Mouse (Mus musculus): Measurements from ENCODE around the gene Lrrc4. TPM values are rescaled to one million over a fixed set of nuclear protein-coding genes. Genes with fewer than 3 reads are reported as not detected.

The Lrrc4 gene
- 0.32 TPM for polyA plus RNA-seq (2012; fragmentation: generic; extraction: Trizol)
- long read RNA-seq, experiment 1: 0 reads
- long read RNA-seq, experiment 2, partial matches to known transcripts: 0 of 3 reads
- long read RNA-seq, experiment 2, other reads (novel, unspliced or antisense): 3 of 3 reads

DNA sequence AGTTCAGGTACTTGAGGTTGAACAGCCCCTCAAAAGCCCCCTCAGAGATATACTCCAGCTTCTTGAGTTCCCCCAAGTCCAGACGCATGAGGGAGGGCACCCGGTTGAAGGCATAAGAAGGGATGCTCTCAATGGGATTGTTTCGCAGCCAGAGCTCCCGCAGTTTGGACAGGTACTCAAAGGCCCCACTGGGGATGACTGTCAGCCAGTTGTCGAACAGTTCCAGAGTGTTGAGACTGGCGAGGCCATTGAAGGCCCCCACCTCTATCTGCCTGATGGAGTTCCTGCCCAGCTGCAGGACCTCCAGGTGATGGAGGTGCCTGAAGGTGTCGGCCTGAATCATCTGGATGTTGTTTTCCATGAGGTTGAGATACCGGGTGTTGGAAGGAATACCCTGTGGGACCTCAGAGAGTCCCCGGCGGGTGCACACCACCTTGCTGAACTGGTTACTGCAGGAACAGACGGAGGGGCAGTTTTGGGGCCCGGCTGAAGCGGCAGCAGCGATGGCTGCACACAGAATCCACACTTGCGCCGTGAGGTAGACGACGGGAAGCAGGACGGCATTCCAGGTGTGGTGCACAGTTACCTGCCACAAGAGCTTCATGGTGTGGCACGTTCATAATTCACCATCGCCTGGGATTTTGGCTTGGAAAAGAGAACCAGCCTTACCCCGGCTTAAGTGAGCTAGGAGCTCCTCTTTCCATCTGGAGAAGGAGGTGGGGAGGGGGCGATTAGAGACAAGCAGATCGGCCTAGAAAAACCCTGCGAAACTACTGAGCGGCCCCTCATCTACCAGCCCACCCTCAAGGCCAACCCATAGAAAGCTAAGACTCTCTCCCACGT, at the start of gene Lrrc4:
Lrrc4 (minus strand) TSS at position 737 of the 843 bp plus-strand sequence.
- H3K27me3 ChIP-seq (ENCODE audit: control insufficient read depth, insufficient read depth, insufficient read length): no peaks in the 10 kb centered on the region

DNA sequence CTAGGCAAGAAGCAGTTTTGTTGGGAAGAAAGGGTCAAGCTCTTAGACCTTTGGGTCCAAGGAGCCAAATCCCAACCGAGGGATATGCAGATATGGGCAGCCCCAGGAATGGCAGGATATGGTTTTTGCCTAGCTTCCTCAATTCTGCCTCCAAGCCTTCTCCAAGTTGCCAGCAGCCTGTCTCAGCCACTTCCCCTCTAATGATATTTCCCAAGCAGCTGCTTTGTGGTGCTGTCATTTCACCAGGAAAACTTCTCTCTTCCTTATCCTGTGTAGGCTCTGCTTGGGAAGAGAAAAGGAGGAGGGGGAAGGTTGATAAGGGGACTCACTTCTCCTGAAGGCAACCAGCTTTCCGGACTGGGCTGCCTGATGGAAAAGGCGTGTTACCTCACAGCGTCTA, 49.4 kb upstream of the Lrrc4 start:
- Histone ChIP-seq H3ac (ENCODE audit: control insufficient read depth, insufficient read length, low read depth) (no peak overlapping the region), H3K79me2 (ENCODE audit: control insufficient read depth, insufficient read depth) (no peaks in the 10 kb centered on the region), H3K79me3 (ENCODE audit: low read depth) (no peaks in the 10 kb centered on the region), H3K4me3 (ENCODE audit: insufficient read depth, poor library complexity, severe bottlenecking) (no peak overlapping the region), H3K36me3 (ENCODE audit: control insufficient read depth, insufficient read depth) (peaks cover 59% of the 10 kb centered on the region), H3K27me3 (ENCODE audit: control insufficient read depth, insufficient read depth, insufficient read length) (no peaks in the 10 kb centered on the region)
- TF ChIP-seq FOSL1 (IDR thresholded peaks at IDR 0.05; ENCODE audit: insufficient read depth, low read length, poor library complexity, severe bottlenecking) (no peak), CEBPB (IDR thresholded peaks at IDR 0.05; ENCODE audit: low read depth) (no peak), MYOD1 (IDR thresholded peaks at IDR 0.05; ENCODE audit: control insufficient read depth, insufficient read length, low read depth) (no peak), CTCF (IDR thresholded peaks at IDR 0.05; ENCODE audit: control insufficient read depth, insufficient read depth, insufficient read length) (no peak), MAX (IDR thresholded peaks at IDR 0.05) (no peak), USF1 (IDR thresholded peaks at IDR 0.05; ENCODE audit: low read depth) (no peak), MYOG (IDR thresholded peaks at IDR 0.05; ENCODE audit: control insufficient read depth, extremely low read depth, insufficient read length) (no peak)

More for the DNA sequence above, at the start of gene Lrrc4:
- Histone ChIP-seq H3K4me3 (ENCODE audit: insufficient read depth, poor library complexity, severe bottlenecking) (no peak within 1 kb of the TSS), H3K36me3 (ENCODE audit: control insufficient read depth, insufficient read depth) (peaks cover 22% of the 10 kb centered on the region), H3K79me2 (ENCODE audit: control insufficient read depth, insufficient read depth) (peaks cover 10% of the 10 kb centered on the region), H3ac (ENCODE audit: control insufficient read depth, insufficient read length, low read depth) (no peak within 1 kb of the TSS), H3K79me3 (ENCODE audit: low read depth) (peaks cover 2% of the 10 kb centered on the region)
- TF ChIP-seq USF1 (IDR thresholded peaks at IDR 0.05; ENCODE audit: low read depth) (no peak), CTCF (IDR thresholded peaks at IDR 0.05; ENCODE audit: control insufficient read depth, insufficient read depth, insufficient read length) (no peak), MYOG (IDR thresholded peaks at IDR 0.05; ENCODE audit: control insufficient read depth, extremely low read depth, insufficient read length) (no peak), MYOD1 (IDR thresholded peaks at IDR 0.05; ENCODE audit: control insufficient read depth, insufficient read length, low read depth) (no peak), FOSL1 (IDR thresholded peaks at IDR 0.05; ENCODE audit: insufficient read depth, low read length, poor library complexity, severe bottlenecking) (no peak), MAX (IDR thresholded peaks at IDR 0.05) (no peak), CEBPB (IDR thresholded peaks at IDR 0.05; ENCODE audit: low read depth) (no peak)

DNA sequence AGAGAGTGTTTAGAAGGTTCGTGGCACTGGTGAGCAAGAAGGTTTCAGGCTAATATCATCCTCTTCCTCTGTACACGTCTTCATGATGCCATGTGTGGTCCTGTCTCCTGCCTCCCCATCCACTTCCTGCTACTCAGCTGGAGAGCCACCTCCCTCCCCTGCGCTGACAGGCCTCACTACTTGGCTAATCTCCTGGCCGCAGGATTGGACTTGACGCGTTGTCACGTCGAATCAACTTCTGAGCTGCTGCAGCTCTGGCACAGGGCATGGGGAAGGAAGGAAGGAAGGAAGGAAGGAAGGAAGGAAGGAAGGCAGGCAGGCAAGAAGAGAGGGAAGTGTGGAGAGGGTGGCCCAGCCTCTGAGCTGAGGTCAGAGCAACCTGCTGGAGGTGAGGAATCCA, 47.8 kb upstream of the Lrrc4 start:
- H3ac ChIP-seq (ENCODE audit: control insufficient read depth, insufficient read length, low read depth): no peak overlapping the region
- no peak overlapping the region for H3K4me3 ChIP-seq (ENCODE audit: insufficient read depth, poor library complexity, severe bottlenecking)
- TF ChIP-seq CEBPB (IDR thresholded peaks at IDR 0.05; ENCODE audit: low read depth): no peak
- TF ChIP-seq FOSL1 (IDR thresholded peaks at IDR 0.05; ENCODE audit: insufficient read depth, low read length, poor library complexity, severe bottlenecking): no peak
- no peak for TF ChIP-seq MAX (IDR thresholded peaks at IDR 0.05)
- no peak for TF ChIP-seq USF1 (IDR thresholded peaks at IDR 0.05; ENCODE audit: low read depth)
- no peak for TF ChIP-seq MYOG (IDR thresholded peaks at IDR 0.05; ENCODE audit: control insufficient read depth, extremely low read depth, insufficient read length)
- TF ChIP-seq MYOD1 (IDR thresholded peaks at IDR 0.05; ENCODE audit: control insufficient read depth, insufficient read length, low read depth): no peak
- TF ChIP-seq CTCF (IDR thresholded peaks at IDR 0.05; ENCODE audit: control insufficient read depth, insufficient read depth, insufficient read length): no peak
- no peaks in the 10 kb centered on the region for H3K27me3 ChIP-seq (ENCODE audit: control insufficient read depth, insufficient read depth, insufficient read length)
- no peaks in the 10 kb centered on the region for H3K79me3 ChIP-seq (ENCODE audit: low read depth)
- H3K36me3 ChIP-seq (ENCODE audit: control insufficient read depth, insufficient read depth): peaks cover 54% of the 10 kb centered on the region
- H3K79me2 ChIP-seq (ENCODE audit: control insufficient read depth, insufficient read depth): no peaks in the 10 kb centered on the region

DNA sequence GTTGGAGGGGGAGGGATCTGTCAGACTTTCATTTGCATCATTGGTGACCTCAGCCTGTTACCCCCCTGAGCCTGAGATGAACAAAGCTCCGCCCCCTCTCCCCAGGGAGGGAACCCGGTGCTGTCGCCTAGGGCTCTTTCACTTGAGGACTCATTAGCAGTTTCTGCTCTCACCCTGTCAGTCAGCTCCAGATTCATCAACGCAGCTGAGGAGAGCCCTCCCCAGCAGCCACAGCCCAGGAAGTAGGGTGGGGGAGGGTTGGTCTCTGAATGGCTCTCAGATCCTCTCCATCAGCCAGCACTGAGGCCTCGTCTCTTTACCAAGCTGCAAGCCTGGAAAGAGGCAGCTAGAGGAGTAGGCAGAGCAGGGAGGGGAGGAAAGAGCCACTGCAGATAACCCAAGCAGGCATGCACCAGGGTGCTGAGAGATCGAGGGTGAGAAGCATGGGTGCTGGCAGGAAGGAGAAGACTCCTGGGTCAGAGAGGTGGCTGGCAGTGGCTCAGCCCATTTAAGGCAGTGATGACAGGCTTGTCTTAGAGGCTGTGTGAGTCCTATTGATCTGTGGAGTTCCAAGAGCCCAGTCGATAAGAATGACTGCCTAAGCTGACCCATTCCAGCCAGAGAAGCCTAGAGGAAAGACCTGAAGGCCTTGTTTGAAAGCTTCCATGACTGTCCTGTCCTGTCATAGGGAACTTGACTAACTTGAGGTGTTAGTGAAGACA, 46.6 kb upstream of the Lrrc4 start:
- no peak overlapping the region for H3ac ChIP-seq (ENCODE audit: control insufficient read depth, insufficient read length, low read depth)
- H3K79me2 ChIP-seq (ENCODE audit: control insufficient read depth, insufficient read depth): no peaks in the 10 kb centered on the region
- TF ChIP-seq CEBPB (IDR thresholded peaks at IDR 0.05; ENCODE audit: low read depth): no peak
- TF ChIP-seq CTCF (IDR thresholded peaks at IDR 0.05; ENCODE audit: control insufficient read depth, insufficient read depth, insufficient read length): no peak
- no peak for TF ChIP-seq MAX (IDR thresholded peaks at IDR 0.05)
- no peak for TF ChIP-seq MYOG (IDR thresholded peaks at IDR 0.05; ENCODE audit: control insufficient read depth, extremely low read depth, insufficient read length)
- no peak for TF ChIP-seq MYOD1 (IDR thresholded peaks at IDR 0.05; ENCODE audit: control insufficient read depth, insufficient read length, low read depth)
- TF ChIP-seq USF1 (IDR thresholded peaks at IDR 0.05; ENCODE audit: low read depth): no peak
- no peak for TF ChIP-seq FOSL1 (IDR thresholded peaks at IDR 0.05; ENCODE audit: insufficient read depth, low read length, poor library complexity, severe bottlenecking)
- no peak overlapping the region for H3K4me3 ChIP-seq (ENCODE audit: insufficient read depth, poor library complexity, severe bottlenecking)
- H3K79me3 ChIP-seq (ENCODE audit: low read depth): no peaks in the 10 kb centered on the region
- H3K27me3 ChIP-seq (ENCODE audit: control insufficient read depth, insufficient read depth, insufficient read length): no peaks in the 10 kb centered on the region
- H3K36me3 ChIP-seq (ENCODE audit: control insufficient read depth, insufficient read depth): peaks cover 48% of the 10 kb centered on the region

DNA sequence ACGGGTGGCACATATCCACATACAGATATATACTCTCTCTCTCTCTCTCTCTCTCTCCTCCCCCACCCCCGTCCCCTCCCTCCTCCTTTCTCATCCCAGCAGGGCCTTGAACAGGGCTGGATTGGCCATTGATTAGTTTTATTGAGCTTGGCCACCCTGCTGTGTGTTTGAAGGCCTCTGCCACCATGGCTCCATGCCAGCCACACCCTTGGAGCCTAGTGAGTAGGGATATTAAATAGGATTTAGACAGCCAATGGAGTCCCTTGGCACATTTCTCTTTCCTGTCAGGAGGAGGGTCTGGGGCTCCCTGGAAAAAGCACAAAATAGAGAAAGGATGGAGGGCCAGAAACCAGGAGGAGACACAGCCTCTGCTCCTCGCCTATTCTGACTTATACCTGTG, 44.9 kb upstream of the Lrrc4 start:
- H3K79me3 ChIP-seq (ENCODE audit: low read depth): no peaks in the 10 kb centered on the region
- H3K79me2 ChIP-seq (ENCODE audit: control insufficient read depth, insufficient read depth): no peaks in the 10 kb centered on the region
- no peak overlapping the region for H3ac ChIP-seq (ENCODE audit: control insufficient read depth, insufficient read length, low read depth)
- no peaks in the 10 kb centered on the region for H3K27me3 ChIP-seq (ENCODE audit: control insufficient read depth, insufficient read depth, insufficient read length)
- TF ChIP-seq CTCF (IDR thresholded peaks at IDR 0.05; ENCODE audit: control insufficient read depth, insufficient read depth, insufficient read length): no peak
- TF ChIP-seq MYOD1 (IDR thresholded peaks at IDR 0.05; ENCODE audit: control insufficient read depth, insufficient read length, low read depth): no peak
- TF ChIP-seq MYOG (IDR thresholded peaks at IDR 0.05; ENCODE audit: control insufficient read depth, extremely low read depth, insufficient read length): no peak
- TF ChIP-seq FOSL1 (IDR thresholded peaks at IDR 0.05; ENCODE audit: insufficient read depth, low read length, poor library complexity, severe bottlenecking): no peak
- no peak for TF ChIP-seq CEBPB (IDR thresholded peaks at IDR 0.05; ENCODE audit: low read depth)
- no peak for TF ChIP-seq USF1 (IDR thresholded peaks at IDR 0.05; ENCODE audit: low read depth)
- no peak for TF ChIP-seq MAX (IDR thresholded peaks at IDR 0.05)
- peaks cover 37% of the 10 kb centered on the region for H3K36me3 ChIP-seq (ENCODE audit: control insufficient read depth, insufficient read depth)
- no peak overlapping the region for H3K4me3 ChIP-seq (ENCODE audit: insufficient read depth, poor library complexity, severe bottlenecking)

Data from C2C12 (cell line).